Mouse (Mus musculus) retina, postnatal 1 day (tissue): Measurements from ENCODE around the gene Slamf8.

Source experiments
- DNase-seq: peaks from one replicate; pipeline ENCODE4 v3.0.0-alpha.2; 2012

Gene Slamf8

DNA sequence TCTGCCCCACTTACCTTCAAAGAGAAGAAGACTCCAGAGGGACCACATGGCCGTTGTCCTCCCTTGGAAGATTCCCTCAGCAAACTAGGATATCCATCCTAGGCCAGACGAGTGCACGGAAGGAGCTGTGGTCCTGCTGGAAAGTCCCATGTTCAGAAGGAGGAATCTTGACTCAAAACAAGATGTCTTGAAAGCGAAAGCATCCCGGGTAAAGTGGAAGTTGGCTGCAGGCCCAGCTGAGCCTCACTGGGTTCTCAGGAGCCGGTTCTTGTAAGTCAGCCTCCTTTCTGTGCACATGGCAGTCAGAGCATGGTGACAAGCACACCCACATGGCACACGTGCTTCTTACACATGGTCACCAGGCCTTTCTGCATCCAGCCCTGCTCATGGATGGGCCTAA, at the start of gene Slamf8:
TSS of gene Slamf8 (minus strand) at position 184 of the 400 bp plus-strand sequence.
- DNase-seq, result no peak

DNA sequence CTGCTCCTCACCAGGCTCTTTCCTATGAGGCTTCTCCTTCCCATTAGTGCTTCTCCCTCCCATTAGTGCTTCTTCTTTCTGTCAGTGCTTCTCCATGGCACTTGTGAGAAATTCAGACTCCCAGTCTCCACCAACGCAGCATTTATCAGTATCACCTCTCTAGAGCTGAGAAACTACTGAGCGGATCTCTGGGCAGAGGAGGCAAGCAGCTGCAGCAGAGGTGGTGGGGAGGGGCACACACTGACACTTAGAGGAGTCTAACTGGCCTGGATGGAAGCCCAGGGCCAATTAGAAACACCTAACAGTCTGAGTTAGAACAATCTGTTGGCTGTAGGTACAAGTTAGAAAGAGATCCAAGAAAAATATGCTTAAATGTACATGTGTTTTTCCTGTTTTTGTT, 48.4 kb upstream of the Slamf8 start:
- DNase-seq, result no peak

DNA sequence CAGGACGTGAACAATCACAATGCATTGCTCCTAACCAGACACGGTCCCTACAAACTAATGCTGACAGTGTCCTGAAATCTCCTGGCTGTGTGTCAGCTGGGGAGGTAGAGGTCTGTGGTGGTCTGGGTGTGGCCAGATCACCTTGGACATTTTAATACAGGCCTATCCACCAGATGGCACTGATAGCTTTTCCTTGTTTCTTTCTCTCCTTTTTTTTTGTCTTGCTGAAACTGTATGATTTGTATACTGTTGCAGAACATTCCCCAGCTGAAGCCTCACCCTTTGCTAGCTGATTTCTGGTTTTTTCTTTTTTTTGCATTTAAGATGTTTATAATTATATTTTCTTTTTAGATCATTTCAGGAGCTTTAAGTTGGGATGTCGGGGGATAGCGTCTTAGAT, 47.4 kb upstream of the Slamf8 start:
- peak; percentile 10 for DNase-seq

DNA sequence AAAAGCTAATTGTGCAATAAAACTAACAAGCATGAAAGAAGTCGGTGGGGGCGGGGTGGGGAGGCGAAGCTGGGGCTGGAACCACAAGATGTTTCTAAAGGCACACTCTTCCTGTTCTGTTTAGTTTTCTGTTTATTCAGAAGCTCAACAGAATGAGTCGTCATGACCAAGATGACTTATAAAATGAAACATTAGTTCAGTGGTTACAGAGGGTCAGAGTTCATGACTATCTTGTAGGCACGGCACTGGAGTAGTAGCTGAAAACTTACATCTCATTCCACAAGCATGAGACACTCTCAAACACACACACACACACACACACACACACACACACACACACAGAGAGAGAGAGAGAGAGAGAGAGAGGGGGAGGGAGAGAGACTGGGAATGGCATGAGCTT, 45.9 kb upstream of the Slamf8 start:
- no peak for DNase-seq

DNA sequence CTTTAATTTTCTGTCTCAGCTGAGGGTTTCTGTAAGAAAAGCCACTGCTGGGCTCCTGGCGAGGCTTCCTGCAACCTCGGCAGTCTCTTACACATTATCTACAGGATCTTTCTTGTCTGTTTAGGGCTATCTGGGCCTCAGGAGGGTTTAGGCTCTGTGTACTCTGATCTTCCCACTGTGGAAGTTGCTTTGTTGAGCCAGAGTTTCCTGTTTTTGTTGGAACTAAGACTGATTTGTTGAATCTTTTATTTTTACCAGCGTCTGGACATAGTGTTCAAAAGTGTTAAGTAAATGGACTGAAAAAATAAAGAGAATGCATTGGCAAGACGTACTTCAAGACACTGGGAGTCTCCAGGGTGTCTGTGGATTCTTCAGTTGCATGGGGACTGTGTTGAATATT, 44.9 kb upstream of the Slamf8 start:
- no peak for DNase-seq

DNA sequence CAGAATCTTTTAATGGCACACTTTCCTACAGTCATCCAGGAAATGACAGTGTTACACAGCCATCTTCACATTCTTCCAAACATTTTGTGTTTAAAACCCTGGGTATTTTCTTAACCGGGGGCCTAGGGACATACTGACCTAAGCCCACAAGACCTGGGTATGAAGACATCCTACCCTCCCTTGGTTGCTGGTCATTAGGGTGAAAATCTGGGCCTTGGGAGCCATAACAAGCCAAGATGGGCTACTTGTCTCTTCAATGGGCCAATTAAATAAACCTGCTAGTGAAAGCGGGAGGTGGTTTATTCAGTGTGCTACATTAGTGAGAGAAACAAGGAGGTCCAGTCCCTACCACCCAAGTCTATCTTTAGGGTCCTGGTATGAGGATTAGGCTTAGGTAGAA, 43.8 kb upstream of the Slamf8 start:
- no peak for DNase-seq

DNA sequence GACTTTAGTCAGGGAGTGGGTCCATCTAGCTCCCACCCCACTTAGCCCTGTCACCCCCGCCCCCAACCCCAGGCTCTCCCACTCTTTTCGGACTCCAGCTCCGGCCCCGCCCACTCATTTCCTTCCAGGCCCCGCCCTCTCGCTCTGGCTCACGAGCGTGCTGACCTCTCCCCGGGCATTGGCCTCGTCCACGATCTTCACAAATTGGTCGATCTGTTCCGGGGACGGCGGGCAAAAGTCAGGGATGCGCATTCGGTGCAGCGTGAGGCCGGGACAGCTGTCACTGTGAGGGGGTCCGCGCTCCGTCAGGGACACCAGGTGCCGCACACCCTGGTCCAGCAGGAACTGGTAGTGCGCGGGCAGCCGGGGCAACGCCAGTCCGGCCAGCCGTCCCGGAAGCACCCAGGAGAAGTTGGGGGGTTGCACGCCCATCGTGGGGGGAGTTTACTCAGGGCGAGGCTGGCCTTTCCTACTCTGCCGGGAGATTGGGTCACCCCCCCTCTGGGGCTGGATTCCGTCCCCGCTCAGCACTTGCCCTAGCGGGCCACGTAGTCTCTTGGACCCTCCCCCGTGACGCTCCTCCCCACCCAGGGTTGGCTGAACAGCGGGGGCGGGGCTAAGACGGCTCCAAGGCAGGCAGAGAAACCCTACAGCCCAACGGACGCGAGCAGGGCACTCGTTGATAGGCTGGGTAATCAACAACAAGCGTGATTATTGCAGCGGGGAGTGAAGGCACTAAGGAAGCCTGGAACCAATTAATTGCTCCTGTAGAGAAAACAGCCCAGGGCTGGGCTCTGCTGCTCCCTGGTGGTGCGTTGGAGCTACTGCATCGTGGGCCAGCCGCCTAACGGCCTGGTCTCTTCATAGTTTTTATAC, 42.3 kb upstream of the Slamf8 start, which contains the start of gene Dusp23:
TSS of gene Dusp23 (minus strand) at position 512 of the 876 bp plus-strand sequence.
- DNase-seq, result peak; percentile 99

DNA sequence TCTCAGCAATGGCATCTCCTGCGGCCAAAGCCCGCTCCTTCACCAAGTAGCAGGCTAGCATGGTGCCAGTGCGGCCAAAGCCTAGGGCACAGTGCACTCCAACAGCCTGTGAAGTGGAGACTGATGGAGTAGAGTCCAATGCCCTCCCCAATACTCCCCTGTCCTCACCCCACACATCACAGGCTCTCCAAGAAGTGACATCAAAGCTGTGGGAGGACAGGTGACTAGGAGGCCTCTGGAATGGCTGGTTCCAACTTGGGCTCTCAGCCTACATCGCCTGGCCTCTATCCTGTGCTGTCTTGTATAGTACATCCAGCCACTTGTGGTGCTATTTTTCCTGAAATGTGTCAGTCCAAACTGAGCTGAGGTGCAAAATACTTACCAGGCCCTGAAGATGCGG, 41.4 kb upstream of the Slamf8 start:
- peak; percentile 4 for DNase-seq

DNA sequence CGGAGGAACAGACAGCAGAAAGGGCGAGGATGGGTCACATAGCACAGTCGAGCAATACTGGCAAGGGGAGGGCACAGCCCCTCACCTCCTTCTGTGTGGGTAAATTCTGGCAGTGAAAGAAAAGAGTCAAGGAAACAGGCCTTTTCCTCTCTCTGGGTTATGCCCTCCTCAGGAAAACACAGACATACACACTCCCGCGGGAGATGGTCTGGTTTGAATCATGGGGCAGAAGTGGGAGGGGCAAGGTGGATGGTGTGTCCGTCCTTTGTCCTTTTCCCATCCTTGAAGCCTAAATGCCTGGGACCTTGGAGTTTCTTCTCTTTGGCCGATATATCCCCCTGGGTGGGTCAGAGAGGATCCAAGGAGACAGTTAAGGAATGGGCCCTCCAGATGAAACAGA, 39.5 kb upstream of the Slamf8 start:
- DNase-seq, result no peak

DNA sequence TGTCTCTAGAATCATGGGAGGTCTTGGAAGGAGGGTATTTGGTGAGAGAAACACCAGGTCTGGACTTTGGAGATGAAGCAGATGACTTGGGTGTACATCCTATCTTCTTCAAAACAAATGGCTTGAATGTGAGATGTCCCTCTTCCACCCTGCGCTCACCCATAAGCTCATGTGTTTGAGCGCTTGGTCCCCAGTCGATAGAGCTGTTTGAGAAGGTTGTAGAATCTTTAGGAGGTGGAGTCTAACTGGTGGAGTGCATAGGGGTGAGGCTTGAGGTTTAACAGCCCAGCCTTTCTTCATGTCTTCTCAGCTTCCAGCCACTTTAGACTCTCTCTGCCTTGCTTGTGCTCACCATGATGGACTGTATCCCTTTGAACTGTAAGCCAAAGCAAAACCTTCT, 35.9 kb upstream of the Slamf8 start:
- DNase-seq, result no peak

DNA sequence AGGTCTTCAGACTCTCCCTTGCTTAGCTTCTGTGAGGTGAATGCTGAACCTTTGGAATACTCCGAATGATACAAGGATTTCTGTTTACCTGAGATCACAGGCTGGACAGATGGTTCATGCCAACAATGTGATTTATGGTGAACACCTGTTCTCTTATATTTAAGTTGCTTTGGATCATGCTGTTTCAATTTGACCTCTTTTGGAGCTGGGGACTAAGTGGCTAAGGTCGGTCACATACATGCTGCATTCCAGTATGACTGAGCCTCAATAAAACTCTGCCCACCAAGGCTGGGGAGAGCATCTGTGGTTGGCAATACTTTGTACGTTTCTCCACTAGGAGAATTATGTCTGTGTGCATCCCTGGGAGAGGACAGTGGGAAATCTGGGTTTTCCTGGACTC, 33.7 kb upstream of the Slamf8 start:
- DNase-seq, result no peak

DNA sequence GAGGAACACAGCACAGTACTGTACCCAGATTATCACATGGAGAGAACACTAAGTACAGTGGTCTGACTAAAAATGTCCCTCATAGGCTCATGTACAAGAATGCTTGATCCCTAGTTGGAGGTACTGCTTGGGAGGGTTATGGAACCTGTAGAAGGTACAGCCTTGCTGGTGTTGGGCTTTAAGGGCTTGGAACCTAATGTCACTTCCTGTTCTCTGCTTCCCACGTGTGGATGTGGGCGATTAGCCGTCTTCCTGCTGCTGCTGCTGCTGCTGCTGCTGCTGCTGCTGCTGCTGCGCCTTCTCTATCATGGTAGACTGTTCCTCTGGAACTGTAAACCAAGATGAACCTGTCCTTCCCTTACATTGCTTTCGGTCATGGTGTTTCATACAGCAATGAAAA, 33.2 kb upstream of the Slamf8 start:
- no peak for DNase-seq

DNA sequence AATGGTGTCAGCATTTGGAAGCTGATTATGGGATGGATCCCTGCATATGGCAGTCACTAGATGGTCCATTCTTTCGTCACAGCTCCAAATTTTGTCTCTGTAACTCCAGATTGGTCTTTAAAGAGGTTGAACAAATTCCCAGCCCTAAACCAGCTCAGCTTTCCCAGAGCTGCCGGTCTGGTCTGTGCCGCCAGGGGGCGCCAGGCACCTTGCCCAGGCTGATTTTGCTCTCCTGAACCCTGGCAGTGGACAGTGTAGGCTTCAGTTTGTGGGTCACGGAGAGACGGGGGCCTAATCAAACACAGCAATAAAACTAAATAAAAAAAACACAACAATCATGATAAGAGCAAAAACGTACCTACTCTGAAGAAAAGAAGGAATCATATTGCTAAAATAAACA, 28.9 kb upstream of the Slamf8 start:
- DNase-seq, result peak; percentile 73

DNA sequence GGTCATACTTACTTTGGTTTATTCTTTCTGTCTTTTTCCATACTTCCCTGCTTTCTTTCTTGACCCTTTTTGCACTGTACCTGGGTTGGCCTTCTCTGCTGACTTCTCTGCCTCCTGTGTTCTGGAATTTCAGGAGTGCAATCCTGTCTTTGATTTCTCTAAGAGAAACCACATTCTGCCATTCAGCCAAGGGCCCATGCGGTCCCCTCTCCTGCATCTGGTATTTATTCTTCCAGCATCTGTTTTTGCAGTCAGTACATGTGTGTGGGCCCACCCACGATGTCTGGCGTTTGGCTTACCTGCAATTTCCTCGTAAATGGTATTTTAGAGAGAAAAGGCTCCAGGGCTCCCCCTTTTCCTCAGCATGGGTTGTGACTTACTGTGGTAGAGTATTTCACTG, 27.8 kb upstream of the Slamf8 start:
- DNase-seq, result no peak

DNA sequence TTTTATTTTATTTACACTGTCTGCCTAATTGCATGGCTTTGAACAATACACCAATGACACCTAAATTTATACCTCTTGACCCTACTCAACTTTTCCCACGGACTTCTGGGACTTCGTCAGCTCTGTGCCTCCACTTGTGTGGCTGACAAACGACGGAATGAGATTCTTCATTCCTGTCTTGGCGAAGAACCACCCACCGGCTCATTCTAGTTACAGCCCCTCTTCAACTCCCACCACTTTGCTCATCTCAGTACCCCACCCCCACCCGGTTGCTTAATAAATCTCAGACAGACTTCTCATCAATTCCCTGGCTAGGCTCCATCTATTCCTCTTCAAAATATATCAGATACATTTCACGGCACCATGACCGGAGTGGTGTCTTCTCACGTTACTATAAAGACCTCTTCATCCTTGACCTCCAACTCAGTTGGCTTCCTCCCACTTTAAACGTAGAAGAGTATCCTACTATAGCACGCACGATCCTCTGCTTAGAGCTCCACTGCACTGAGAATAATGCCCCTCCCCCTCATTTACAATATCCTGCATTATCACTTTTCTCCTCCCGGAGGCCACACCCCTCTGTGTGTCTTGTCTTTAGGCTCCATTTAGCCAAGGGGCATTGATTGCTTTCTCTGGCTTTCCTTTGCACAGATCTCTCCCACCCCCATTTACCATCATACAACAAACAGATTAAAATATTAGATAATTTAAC, 27.2 kb upstream of the Slamf8 start:
- DNase-seq, result peak; percentile 42

DNA sequence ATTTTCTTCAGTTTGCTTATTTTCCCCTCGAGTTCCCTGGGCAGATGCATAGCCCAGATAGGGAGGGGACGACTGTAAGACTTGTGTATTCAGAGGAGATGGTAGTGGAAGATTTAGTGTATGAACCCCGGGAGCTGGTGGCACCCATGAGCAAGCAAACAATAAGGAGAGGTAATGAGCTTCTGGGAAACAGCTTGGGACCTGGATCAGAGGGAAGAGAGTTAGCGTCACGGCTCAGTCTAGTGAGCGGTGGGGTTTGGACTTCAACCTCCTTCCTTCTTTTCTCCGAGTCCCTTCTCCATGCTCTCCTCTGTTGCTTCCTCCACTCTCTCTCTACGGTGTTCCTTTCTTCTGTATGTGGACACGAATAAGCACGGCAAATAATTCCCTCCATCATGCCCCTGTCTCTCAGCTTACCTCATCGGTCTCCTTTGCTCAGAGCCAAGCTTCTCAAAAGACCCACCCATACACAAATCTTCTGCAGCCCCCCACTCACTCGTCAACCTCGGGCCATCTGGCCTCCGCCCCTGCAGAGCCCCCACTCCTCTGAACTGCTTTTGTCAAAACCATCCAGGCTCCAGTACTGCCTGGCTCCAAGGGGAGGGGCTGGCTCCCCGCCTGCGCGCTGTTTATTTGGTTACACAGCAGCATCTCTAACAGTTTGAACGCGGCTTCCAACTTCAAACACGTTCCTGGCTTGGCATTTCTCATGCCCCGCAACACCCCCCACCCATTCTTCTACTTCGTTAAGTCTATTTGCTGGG, 26.4 kb upstream of the Slamf8 start:
- DNase-seq, result peak; percentile 68

DNA sequence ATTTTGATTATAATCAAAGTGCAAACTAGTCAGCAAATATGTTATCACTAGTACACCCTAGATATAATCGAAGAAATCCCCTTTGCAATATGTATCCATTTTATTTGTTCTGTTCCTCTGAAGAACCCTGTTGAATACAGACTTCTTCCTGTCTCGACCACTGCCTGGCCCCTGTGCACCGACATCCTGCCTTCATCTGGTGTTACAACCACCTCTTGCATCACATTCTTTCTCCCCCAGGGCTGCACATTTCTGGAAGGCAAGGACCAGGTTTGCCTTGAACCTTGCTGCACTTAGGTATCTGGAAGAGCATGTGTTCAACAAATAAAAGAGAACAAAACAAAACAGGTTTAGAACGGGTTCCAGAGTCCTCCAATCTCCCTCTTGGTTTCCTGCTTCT, 25.0 kb upstream of the Slamf8 start:
- DNase-seq, result no peak

DNA sequence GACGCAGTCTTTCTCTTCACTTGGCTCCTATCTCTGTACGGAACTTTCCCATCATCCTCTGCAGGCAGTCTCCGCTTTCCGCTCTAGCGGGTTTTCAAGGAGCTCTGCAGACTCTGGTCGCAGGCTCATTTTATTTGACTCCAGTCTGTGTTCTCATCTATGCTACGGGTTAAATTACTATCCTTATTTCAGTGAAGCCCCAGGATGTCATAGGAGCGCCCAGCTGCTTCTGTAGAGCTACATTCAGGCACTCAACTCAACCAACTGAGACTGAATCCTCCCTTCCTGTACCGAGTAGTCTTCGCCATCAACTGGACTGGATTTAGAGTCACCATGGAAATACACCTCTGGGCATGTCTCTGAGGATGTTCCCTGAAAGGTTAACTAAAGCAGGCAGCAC, 24.3 kb upstream of the Slamf8 start:
- DNase-seq, result no peak

DNA sequence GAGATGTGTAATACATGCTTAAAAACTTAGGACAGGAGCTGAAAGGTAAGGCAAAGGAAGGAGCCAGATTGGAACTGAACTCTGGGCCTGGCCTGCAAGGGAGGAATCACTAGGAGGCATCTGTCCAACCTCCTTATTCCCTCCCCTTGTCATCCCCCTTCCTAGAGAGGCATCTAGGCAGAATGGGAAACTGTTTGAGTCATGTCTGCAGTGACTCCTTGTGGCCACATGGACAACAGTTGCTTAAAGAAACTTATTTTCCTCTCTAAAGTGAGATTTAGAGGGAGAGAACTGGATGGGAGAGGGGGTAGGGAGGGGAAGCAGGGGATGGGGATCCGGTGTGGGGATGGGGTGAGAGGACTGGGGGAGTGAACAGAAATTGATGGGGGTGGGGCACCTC, 22.4 kb upstream of the Slamf8 start:
- DNase-seq, result peak; percentile 44

DNA sequence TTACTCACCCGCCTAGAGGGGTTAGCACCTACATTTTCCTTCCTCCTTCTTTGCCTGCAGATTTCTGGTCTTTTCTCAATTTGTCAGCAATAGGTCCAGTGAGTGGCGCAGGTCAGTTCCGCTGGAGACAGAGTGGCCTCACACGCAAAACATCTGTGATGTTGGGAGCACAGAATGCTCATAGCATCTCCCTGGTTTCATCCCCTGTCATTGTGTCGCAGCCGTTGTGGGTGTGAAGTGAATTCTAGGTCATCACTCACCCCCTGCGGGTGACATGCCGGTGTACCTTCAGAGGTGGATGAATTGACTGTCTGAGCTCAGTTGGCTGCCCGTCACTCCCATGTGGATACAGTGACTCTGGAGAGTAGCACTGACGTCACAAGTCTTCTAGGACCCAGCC, 20.9 kb upstream of the Slamf8 start:
- DNase-seq, result no peak

DNA sequence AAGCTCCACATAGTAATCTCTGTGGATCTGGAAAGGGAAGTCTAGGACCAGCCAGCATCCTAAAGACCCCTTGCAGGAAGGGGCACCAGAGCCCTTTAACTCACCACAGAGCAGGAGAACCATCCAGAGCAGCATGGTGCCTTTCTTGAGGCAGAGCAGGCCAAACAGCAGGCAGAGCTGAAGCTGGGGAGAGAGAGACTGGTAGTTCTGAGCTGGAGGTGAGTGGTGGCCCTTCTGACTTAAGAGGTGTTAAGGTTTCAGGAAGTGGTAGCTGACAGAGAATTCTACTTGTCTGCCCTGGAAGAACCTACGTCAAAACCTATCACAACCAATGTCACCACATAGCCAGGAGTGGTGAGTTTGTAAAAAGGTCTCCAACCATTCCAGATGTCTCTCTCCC, 12.0 kb upstream of the Slamf8 start, which contains the start of gene Fcrl6:
TSS of gene Fcrl6 (minus strand) at position 226 of the 400 bp plus-strand sequence.
- DNase-seq, result no peak

DNA sequence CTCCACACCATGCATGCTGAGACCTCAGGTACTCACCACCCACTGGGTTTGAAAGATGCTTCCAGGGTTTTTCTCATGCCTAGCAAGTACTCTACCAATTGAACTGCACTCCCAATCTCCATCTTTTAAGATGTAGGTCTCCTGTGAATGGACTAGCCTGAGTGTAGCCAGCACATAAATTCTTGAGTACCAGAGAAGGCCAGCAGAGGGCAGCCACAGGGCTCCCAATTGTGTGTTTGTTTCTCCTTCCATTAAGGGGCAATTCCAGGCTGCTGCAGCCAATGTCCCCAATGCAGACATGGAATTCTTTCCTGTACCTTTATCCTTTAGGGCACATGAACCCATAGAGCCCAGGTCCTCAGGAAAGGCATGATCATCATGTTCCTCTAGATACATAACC, 4.1 kb upstream of the Slamf8 start:
- DNase-seq, result peak; percentile 76

DNA sequence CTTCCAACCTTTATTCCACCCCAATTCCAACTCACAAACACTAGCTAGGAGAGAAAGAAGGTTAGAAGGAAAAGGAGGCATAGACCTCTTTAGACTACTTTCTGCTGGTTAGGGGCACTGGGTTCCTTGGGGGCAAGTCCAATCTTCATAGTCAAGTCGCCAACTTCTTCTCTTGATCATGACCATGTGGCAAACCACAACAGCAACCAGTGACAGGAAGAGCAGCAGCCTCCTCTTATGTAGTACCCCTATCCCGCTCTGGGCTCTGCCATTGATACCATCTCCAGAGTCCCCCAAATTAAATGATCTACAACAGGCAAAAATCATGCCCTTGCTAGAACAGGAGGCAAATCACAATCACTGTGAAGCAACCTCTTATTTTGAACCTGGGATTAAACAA, 3.6 kb upstream of the Slamf8 start:
- no peak for DNase-seq

DNA sequence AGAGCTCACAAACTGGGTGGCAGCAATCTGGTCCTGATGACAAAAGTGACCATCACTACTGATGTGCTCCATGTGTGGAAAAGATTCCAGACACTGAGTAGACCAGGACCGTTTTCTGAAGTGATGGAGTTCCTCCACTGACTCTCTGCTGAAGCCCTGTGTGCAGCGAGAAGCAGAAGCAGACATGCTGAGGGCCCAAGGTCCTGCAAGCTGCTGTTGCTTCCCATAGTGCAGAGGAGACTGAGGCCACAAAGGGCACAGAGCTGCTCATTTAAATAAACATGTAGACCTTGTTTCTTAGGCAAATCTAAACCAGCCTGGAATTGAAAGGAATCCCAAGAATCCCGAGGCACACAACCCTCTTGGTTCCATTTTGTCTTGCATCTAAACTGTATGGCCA, 3.0 kb upstream of the Slamf8 start:
- DNase-seq, result no peak
